26 mouse cellular contexts compared by ENCODE assay signal in the genomic region with DNA sequence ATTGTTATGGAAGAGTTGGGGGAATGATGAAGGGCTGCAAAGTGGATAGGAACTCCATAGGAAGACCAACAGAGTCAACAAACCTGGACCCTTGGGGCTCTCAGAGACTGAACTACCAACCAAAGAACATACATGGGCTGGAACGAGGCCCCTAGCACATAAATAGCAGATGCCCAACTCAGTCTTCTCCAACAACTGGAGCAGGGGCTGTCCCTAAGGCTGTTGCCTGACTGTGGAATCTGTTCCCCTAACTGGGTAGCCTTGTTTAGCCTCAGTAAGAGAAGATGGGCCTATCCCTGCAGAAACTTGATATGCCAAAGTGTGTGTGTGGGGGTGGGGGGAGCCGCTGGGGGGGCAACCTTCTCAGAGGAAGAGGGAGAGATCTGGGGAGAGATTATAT.
"Had no signal": no experiment of that assay in that cellular context is flagged by ENCODE, and none has a peak within 500 bp of the region (broad histone marks: within the 10 kb centered on the region; RNA-seq: fewer than 3 reads in every experiment).

No protein-coding gene starts in this region.

- H3K4me1 ChIP-seq: embryonic facial prominence, embryonic 10.5 days; embryonic facial prominence, embryonic 12.5 days; embryonic facial prominence, embryonic 13.5 days; embryonic facial prominence, embryonic 15.5 days; forebrain, embryonic 10.5 days; forebrain, embryonic 12.5 days; forebrain, embryonic 13.5 days; forebrain, embryonic 15.5 days had no signal

- H3K36me3 ChIP-seq: embryonic facial prominence, embryonic 10.5 days; embryonic facial prominence, embryonic 12.5 days; embryonic facial prominence, embryonic 13.5 days; embryonic facial prominence, embryonic 15.5 days; forebrain, embryonic 10.5 days; forebrain, embryonic 12.5 days; forebrain, embryonic 15.5 days; heart, embryonic 10.5 days had no signal

- H3K27me3 ChIP-seq: embryonic facial prominence, embryonic 12.5 days; embryonic facial prominence, embryonic 13.5 days; embryonic facial prominence, embryonic 15.5 days; forebrain, embryonic 12.5 days; forebrain, embryonic 13.5 days; forebrain, embryonic 15.5 days had no signal

- DNase-seq: cerebellum, adult 8-10 months; cerebellum, adult 9-10 months; cerebellum, adult 9-11 months; cerebellum, postnatal 10 days; cerebellum, postnatal 14 days; cerebellum, postnatal 25 days; cerebellum, postnatal 36 days; embryo, embryonic 11 days; forebrain, postnatal 0 days; gastrocnemius, adult 2 months; gastrocnemius, postnatal 10 days; gastrocnemius, postnatal 14 days; gastrocnemius, postnatal 25 days; gastrocnemius, postnatal 36 days; heart, adult 18-20 months; heart, adult 2 months had no signal

- H3K27ac ChIP-seq: embryonic facial prominence, embryonic 10.5 days; embryonic facial prominence, embryonic 12.5 days; embryonic facial prominence, embryonic 13.5 days; embryonic facial prominence, embryonic 15.5 days; forebrain, embryonic 10.5 days; forebrain, embryonic 12.5 days; forebrain, embryonic 13.5 days; forebrain, embryonic 15.5 days; gastrocnemius, adult 2 months; heart, adult 2 months; heart, embryonic 10.5 days had no signal

- H3K9ac ChIP-seq: embryonic facial prominence, embryonic 12.5 days; embryonic facial prominence, embryonic 13.5 days; embryonic facial prominence, embryonic 15.5 days; forebrain, embryonic 12.5 days; forebrain, embryonic 13.5 days; forebrain, embryonic 15.5 days; forebrain, postnatal 0 days had no signal

- H3K4me2 ChIP-seq: embryonic facial prominence, embryonic 12.5 days; embryonic facial prominence, embryonic 13.5 days; embryonic facial prominence, embryonic 15.5 days; forebrain, embryonic 12.5 days; forebrain, embryonic 13.5 days; forebrain, embryonic 15.5 days had no signal

- H3K4me3 ChIP-seq: embryonic facial prominence, embryonic 10.5 days; embryonic facial prominence, embryonic 12.5 days; embryonic facial prominence, embryonic 13.5 days; embryonic facial prominence, embryonic 15.5 days; erythroblast, embryonic 14.5 days; forebrain, embryonic 10.5 days; forebrain, embryonic 12.5 days; forebrain, embryonic 13.5 days; forebrain, embryonic 15.5 days; gastrocnemius, adult 2 months; heart, adult 2 months; heart, embryonic 10.5 days had no signal

- H3K9me3 ChIP-seq: embryonic facial prominence, embryonic 10.5 days; embryonic facial prominence, embryonic 12.5 days; embryonic facial prominence, embryonic 13.5 days; embryonic facial prominence, embryonic 15.5 days; forebrain, embryonic 10.5 days; forebrain, embryonic 12.5 days; forebrain, embryonic 13.5 days; forebrain, embryonic 15.5 days; heart, embryonic 10.5 days had no signal
